Mouse (Mus musculus): Measurements from ENCODE around the gene Araf. TPM values are rescaled to one million over a fixed set of nuclear protein-coding genes. Genes with fewer than 3 reads are reported as not detected.
"Not testable (repeated sequence)": the region's sequence is repeated elsewhere in the genome, so short reads cannot be mapped to it uniquely, and the experiment has no call there.

The Araf gene
- 100 to 1,000 TPM in 23 of 26 experiments, 10 to 100 TPM in 3; 83.7 to 263 (median 193) TPM for total RNA-seq (2018; cell fraction: chromatin; rRNA removed)
- total RNA-seq (2018; cell fraction: cytosol; rRNA removed): 10 to 100 TPM; 45.0 to 65.0 (median 57.6) TPM
- 100 to 1,000 TPM in 17 of 26 experiments, 10 to 100 TPM in 9; 63.1 to 208 (median 123) TPM for total RNA-seq (2018; cell fraction: nucleus; rRNA removed)
- 53.5 to 60.0 TPM (median 55.5 TPM) in 3 replicates for polyA plus RNA-seq (2018)

- Histone ChIP-seq H3K4me3 (ENCODE audit: inconsistent target) (no peak within 1 kb of the TSS), H3K36me3 (ENCODE audit: inconsistent target) (no peaks in the 10 kb centered on the region), H3K79me2 (ENCODE audit: inconsistent target) (no peaks in the 10 kb centered on the region), H3K27ac (no peak within 1 kb of the TSS)
- 54% methylated on average over 4 of the region's 7 CpGs for WGBS (ENCODE audit: missing documents)
Observed at GRCm38 (mm10) chrX:20797681-20798080, at the start of gene Araf. Gene Araf (plus strand): TSS chrX:20797814.

GRCm38 (mm10) chrX:20748829-20749228, 48.8 kb upstream of the Araf start:
- Histone ChIP-seq H3K79me2 (ENCODE audit: inconsistent target) (no peaks in the 10 kb centered on the region), H3K4me3 (ENCODE audit: inconsistent target) (no peak overlapping the region), H3K36me3 (ENCODE audit: inconsistent target) (no peaks in the 10 kb centered on the region), H3K27ac (no peak overlapping the region)
- WGBS (ENCODE audit: missing documents): 100% methylated on average over 2 of the region's 2 CpGs

- Histone ChIP-seq H3K36me3 (ENCODE audit: inconsistent target) (no peaks in the 10 kb centered on the region), H3K27ac (no peak overlapping the region), H3K79me2 (ENCODE audit: inconsistent target) (no peaks in the 10 kb centered on the region), H3K4me3 (ENCODE audit: inconsistent target) (no peak overlapping the region)
- 92% methylated on average over 4 of the region's 4 CpGs for WGBS (ENCODE audit: missing documents)
Observed at GRCm38 (mm10) chrX:20761201-20761600, 36.4 kb upstream of the Araf start.

- Histone ChIP-seq H3K79me2 (ENCODE audit: inconsistent target) (no peaks in the 10 kb centered on the region), H3K36me3 (ENCODE audit: inconsistent target) (no peaks in the 10 kb centered on the region), H3K4me3 (ENCODE audit: inconsistent target) (no peak overlapping the region), H3K27ac (no peak overlapping the region)
- 0% methylated on average over 1 of the region's 1 CpGs for WGBS (ENCODE audit: missing documents)
Observed at GRCm38 (mm10) chrX:20770697-20771381, 26.8 kb upstream of the Araf start.

GRCm38 (mm10) chrX:20771666-20772065, 25.9 kb upstream of the Araf start:
- H3K36me3 ChIP-seq (ENCODE audit: inconsistent target): no peaks in the 10 kb centered on the region
- H3K4me3 ChIP-seq (ENCODE audit: inconsistent target): no peak overlapping the region
- H3K79me2 ChIP-seq (ENCODE audit: inconsistent target): no peaks in the 10 kb centered on the region
- no peak overlapping the region for H3K27ac ChIP-seq
- 55% methylated on average over 2 of the region's 2 CpGs for WGBS (ENCODE audit: missing documents)

GRCm38 (mm10) chrX:20775271-20776016, 22.2 kb upstream of the Araf start:
- Histone ChIP-seq H3K79me2 (ENCODE audit: inconsistent target) (no peaks in the 10 kb centered on the region), H3K27ac (no peak overlapping the region), H3K36me3 (ENCODE audit: inconsistent target) (no peaks in the 10 kb centered on the region), H3K4me3 (ENCODE audit: inconsistent target) (no peak overlapping the region)
- WGBS (ENCODE audit: missing documents): 60% methylated on average over 17 of the region's 19 CpGs

- no peaks in the 10 kb centered on the region for H3K79me2 ChIP-seq (ENCODE audit: inconsistent target)
- H3K27ac ChIP-seq: no peak overlapping the region
- H3K36me3 ChIP-seq (ENCODE audit: inconsistent target): no peaks in the 10 kb centered on the region
- H3K4me3 ChIP-seq (ENCODE audit: inconsistent target): no peak overlapping the region
Observed at GRCm38 (mm10) chrX:20777619-20778018, 20.0 kb upstream of the Araf start.

- Histone ChIP-seq H3K27ac (no peak overlapping the region), H3K36me3 (ENCODE audit: inconsistent target) (no peaks in the 10 kb centered on the region), H3K79me2 (ENCODE audit: inconsistent target) (no peaks in the 10 kb centered on the region), H3K4me3 (ENCODE audit: inconsistent target) (no peak overlapping the region)
- WGBS (ENCODE audit: missing documents): 89% methylated on average over 2 of the region's 2 CpGs
Observed at GRCm38 (mm10) chrX:20787309-20787708, 10.3 kb upstream of the Araf start.

- H3K27ac ChIP-seq: no peak overlapping the region
- no peaks in the 10 kb centered on the region for H3K79me2 ChIP-seq (ENCODE audit: inconsistent target)
- H3K36me3 ChIP-seq (ENCODE audit: inconsistent target): no peaks in the 10 kb centered on the region
- H3K4me3 ChIP-seq (ENCODE audit: inconsistent target): no peak overlapping the region
- 70% methylated on average over 3 of the region's 3 CpGs for WGBS (ENCODE audit: missing documents)
Observed at GRCm38 (mm10) chrX:20792417-20792816, 5.2 kb upstream of the Araf start.

GRCm38 (mm10) chrX:20793230-20793629, 4.4 kb upstream of the Araf start:
- H3K79me2 ChIP-seq (ENCODE audit: inconsistent target): no peaks in the 10 kb centered on the region
- no peak overlapping the region for H3K4me3 ChIP-seq (ENCODE audit: inconsistent target)
- no peaks in the 10 kb centered on the region for H3K36me3 ChIP-seq (ENCODE audit: inconsistent target)
- 76% methylated on average over 7 of the region's 7 CpGs for WGBS (ENCODE audit: missing documents)
- H3K27ac ChIP-seq: no peak overlapping the region

- no peak overlapping the region for H3K27ac ChIP-seq
- 83% methylated on average over 5 of the region's 5 CpGs for WGBS (ENCODE audit: missing documents)
- no peaks in the 10 kb centered on the region for H3K79me2 ChIP-seq (ENCODE audit: inconsistent target)
- H3K36me3 ChIP-seq (ENCODE audit: inconsistent target): no peaks in the 10 kb centered on the region
- H3K4me3 ChIP-seq (ENCODE audit: inconsistent target): no peak overlapping the region
Observed at GRCm38 (mm10) chrX:20794229-20794628, 3.4 kb upstream of the Araf start.

GRCm38 (mm10) chrX:20798141-20798796, 655 bp downstream of the Araf start:
- Histone ChIP-seq H3K36me3 (ENCODE audit: inconsistent target) (no peaks in the 10 kb centered on the region), H3K79me2 (ENCODE audit: inconsistent target) (no peaks in the 10 kb centered on the region), H3K27ac (no peak overlapping the region), H3K4me3 (ENCODE audit: inconsistent target) (no peak overlapping the region)
- WGBS (ENCODE audit: missing documents): 33% methylated on average over 13 of the region's 21 CpGs

GRCm38 (mm10) chrX:20798797-20799147, 1.2 kb downstream of the Araf start:
- WGBS (ENCODE audit: missing documents): 47% methylated on average over 4 of the region's 7 CpGs
- no peaks in the 10 kb centered on the region for H3K79me2 ChIP-seq (ENCODE audit: inconsistent target)
- H3K4me3 ChIP-seq (ENCODE audit: inconsistent target): no peak overlapping the region
- no peak overlapping the region for H3K27ac ChIP-seq
- H3K36me3 ChIP-seq (ENCODE audit: inconsistent target): no peaks in the 10 kb centered on the region

- H3K4me3 ChIP-seq (ENCODE audit: inconsistent target): no peak overlapping the region
- H3K79me2 ChIP-seq (ENCODE audit: inconsistent target): no peaks in the 10 kb centered on the region
- no peak overlapping the region for H3K27ac ChIP-seq
- H3K36me3 ChIP-seq (ENCODE audit: inconsistent target): no peaks in the 10 kb centered on the region
- WGBS (ENCODE audit: missing documents): 43% methylated on average over 2 of the region's 2 CpGs
Observed at GRCm38 (mm10) chrX:20801456-20801855, 3.8 kb downstream of the Araf start.

GRCm38 (mm10) chrX:20804301-20804700, 6.7 kb downstream of the Araf start:
- no CpG with 5 or more reads among the region's 1 CpGs for WGBS (ENCODE audit: missing documents)
- not testable (repeated sequence) for H3K79me2 ChIP-seq (ENCODE audit: inconsistent target); H3K36me3 ChIP-seq (ENCODE audit: inconsistent target); H3K27ac ChIP-seq; H3K4me3 ChIP-seq (ENCODE audit: inconsistent target)

Measured in macrophage (primary cell).